Mouse (Mus musculus): Measurements from ENCODE around the gene Gm29776.

Gene Gm29776

GRCm38 (mm10) chr14:54698733-54699132 is at the start of gene Gm29776:
Gm29776 (minus strand) TSS chr14:54698833.
- no peak for DNase-seq (ENCODE audit: low read depth, low spot score)

DNA sequence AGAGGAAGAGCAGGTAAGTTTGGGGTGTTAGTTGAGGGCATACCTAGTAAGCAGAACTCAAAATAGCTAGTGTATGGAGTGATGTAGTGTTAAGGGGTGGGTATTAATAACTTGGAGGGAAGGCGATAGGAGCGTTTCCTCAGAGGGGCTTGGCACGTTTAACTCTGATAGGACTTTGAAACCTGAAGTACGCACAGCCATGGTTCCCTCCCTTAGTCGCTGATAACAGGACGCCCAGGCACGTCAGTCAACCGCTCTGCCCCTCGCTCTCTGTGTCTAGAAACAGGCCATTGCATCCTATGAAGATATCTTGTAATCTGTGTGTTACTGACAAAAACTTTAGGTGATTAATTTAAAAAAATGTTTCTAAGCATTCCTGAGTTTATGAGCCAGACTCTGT is 47.4 kb upstream of the Gm29776 start:
- DNase-seq (ENCODE audit: low read depth, low spot score): no peak

DNA sequence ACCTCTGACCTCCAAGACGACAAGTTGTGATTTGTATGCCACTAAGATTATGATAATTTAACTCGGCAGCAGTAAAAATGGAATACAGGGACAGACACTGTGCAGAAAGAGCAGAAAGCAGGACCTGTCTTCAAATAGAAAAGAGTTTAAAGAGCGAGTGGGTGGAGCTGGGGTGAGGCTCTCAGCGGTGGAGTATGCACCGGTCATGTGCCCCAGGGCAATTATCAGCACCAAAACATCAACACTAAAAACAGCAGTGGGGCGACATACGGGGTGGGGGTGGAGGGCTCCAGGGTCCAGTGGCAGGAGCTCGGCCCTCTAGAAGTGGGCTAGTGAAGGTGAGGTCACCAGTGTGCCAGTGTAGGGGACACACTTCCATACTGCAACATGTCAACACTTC is 45.8 kb upstream of the Gm29776 start:
- no peak for DNase-seq (ENCODE audit: low read depth, low spot score)

DNA sequence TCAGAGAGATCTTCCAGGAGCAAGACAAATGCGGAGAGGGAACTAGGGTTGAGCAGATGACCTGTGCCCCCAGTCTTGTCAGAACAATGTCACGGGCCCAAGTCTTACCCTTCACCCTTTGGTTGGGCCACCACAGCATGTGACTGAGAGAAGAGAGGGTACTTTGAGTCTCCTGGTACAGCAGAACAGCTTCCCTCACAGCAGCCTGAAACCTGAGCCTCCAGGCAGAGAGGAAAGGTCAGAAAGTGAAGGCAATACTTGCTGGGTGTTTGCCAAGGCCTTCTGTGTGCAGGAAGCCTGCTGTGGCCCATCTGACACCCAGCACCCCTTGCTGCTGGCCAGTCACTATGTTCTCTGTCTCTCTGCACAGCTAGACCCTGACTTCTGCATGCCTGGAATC is 43.7 kb upstream of the Gm29776 start:
- DNase-seq (ENCODE audit: low read depth, low spot score): no peak

DNA sequence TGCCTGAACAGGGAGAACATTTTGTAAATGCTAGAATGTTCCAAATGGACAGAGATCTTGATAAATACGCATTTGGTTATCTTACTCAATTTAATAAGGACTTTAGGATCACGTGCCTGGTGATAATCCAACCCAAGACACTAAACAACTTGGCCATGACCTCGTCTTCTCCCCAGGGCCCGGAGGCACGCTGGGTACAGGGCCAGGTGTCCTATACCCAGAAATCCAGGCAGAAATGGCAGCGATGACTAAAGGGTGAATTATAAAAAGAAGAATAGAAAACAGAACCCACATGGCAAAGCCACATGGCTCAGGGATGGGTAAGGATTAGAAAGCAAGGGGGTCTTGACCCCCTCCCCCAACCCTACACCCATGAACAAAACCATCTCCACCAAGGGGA is 43.1 kb upstream of the Gm29776 start:
- DNase-seq (ENCODE audit: low read depth, low spot score): no peak

DNA sequence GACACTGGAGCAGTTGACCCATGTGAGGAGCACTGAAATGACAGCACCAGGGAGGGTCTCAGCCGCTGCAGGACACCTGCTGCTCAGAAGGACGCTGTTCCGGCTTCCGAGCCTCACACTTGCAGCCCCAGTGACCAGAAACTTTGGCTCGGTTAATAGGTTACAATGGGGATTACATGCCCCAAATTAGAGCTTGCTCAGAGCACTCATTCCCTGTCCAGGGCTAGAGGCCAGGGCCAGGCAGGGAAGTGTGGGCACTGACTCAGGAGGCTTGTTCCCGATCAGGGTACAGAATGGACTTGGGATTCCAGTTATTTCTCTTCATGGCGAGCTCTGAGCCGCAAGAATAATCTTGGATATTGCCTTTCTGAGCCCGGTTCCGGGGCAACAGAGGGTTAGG is 39.0 kb upstream of the Gm29776 start:
- no peak for DNase-seq (ENCODE audit: low read depth, low spot score)

GRCm38 (mm10) chr14:54736555-54737552 is 38.2 kb upstream of the Gm29776 start:
- DNase-seq (ENCODE audit: low read depth, low spot score): no peak

DNA sequence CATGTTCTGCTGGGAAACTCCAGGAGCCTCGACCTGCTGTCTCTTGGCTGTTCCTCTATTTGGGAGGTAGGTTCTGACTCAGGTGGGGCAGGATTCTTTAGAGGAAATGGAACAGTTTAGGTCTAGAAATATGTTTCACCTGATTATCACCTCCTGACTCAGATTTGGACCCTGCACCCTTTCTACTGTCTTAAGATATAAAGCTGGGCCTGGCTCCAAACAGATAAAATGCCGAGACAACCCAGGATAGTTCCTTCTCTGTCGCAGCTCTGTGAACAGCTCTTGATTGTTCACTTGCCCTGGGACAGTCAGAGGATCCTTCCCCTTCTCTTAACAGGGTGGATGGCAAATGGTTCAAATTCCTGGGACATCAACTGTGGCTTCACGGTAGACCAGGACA is 36.6 kb upstream of the Gm29776 start:
- DNase-seq (ENCODE audit: low read depth, low spot score): no peak

GRCm38 (mm10) chr14:54734004-54734403 is 35.4 kb upstream of the Gm29776 start:
- no peak for DNase-seq (ENCODE audit: low read depth, low spot score)

DNA sequence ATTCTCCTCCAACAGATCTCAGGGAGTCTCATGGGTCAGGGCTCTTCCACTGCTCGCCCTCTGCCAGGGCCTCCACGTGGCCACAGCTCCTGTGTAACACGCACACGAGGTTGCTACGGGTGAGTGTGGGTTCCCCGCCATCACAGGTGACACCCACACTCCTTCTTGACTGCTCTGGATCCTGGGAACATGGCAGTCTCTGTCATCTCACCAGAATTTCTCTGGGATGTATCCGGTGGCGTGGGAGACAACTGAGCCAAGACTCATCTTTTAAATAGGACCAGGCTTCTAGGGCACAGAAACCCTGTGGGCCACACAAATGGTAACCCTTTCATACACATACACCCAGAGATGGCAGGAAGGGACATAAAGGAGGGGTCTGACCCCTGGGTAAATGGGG is 33.6 kb upstream of the Gm29776 start:
- no peak for DNase-seq (ENCODE audit: low read depth, low spot score)

DNA sequence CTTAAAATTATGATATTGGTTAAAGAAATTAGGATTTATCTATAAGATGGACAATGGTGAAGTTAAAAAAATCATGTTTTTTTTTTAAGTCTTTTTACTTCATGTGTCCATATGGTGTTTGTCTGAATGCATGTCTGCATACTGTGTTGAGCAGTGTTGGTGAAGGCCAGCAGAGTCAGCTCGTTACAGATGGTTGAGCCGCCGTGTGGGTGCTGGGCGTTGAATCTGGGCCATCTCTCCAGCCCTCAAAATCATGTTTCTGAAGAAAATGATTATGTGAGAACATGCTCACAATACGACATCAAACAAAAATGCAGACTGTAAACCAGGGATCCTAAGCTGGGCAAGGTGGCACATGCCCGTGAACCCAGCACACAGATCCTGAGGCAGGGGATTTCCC is 31.7 kb upstream of the Gm29776 start:
- no peak for DNase-seq (ENCODE audit: low read depth, low spot score)

GRCm38 (mm10) chr14:54728823-54729653 is 30.4 kb upstream of the Gm29776 start:
- no peak for DNase-seq (ENCODE audit: low read depth, low spot score)

- no peak for DNase-seq (ENCODE audit: low read depth, low spot score)
Measured at GRCm38 (mm10) chr14:54727565-54727964, 28.9 kb upstream of the Gm29776 start.

DNA sequence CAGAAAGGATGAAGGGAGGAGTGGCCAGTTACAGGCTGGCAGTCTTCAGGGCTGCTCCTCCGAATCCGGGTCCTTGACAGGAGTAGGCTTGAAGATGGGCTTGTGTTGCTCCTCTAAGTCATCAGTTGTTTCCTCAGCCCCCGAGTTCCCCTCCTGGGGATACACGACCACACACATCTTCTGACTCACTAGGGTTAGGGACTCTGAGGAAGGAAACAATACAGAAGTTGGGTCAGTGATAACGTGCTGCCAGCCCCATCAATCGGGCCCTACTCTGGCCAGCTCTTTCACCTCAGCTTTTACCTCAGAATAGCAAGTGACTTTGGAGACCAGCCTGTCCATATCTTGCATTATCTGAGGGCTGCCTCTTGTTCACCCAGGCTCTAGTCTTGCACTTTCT is 25.4 kb upstream of the Gm29776 start:
- no peak for DNase-seq (ENCODE audit: low read depth, low spot score)

- no peak for DNase-seq (ENCODE audit: low read depth, low spot score)
Measured at GRCm38 (mm10) chr14:54721711-54722110, 23.1 kb upstream of the Gm29776 start.

DNA sequence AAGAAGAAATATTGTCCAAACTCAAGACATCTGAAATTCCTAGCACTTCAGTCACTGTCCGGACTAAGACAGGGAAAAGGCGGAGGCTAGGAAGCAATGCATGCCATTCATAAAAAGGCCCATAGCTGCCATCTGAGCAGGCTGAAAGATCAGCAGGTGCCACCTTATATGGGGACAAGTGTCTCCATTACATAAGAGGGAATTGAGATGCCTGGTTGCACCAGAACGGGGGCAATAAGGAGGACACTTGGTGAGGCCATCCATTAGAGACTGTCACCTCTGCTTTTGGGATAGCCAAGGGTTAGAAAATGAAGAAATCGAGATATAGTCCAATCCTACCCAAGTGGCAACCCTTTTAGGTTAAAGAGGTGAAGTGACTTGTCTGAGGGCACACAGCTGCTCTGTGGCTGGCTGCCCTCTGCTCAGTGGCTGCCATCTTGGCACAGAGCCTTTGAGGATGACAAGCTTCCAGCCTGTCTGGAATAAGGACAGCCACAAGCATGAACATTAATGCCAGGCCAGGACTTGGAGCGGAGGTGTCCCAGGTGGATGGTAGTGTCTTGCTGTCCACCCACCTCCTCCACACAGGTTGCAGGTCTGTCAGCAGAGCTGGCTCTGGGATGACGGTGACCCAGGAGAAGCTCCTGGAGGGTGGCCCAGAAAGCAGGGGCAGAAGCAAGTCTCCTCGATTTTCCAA is 22.2 kb upstream of the Gm29776 start:
- no peak for DNase-seq (ENCODE audit: low read depth, low spot score)

DNA sequence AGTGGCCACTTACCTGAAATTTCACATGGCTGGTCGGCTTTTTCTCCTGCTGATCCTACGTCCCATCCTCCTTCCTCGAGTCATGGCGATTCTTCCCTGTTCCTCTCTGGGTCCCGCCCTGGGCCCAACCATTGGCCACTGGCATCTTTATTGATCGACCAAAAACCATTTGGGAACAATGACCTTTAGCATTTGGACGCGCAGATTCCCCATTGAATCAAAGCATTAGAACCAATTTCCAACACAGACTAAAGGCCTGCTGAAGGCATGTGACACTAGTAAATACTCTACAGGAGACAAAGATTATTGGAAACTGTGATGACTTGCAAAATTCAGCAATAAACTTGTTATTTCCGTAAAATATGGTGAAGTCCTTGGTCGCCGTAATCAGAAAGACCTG is 21.4 kb upstream of the Gm29776 start:
- DNase-seq (ENCODE audit: low read depth, low spot score): no peak

DNA sequence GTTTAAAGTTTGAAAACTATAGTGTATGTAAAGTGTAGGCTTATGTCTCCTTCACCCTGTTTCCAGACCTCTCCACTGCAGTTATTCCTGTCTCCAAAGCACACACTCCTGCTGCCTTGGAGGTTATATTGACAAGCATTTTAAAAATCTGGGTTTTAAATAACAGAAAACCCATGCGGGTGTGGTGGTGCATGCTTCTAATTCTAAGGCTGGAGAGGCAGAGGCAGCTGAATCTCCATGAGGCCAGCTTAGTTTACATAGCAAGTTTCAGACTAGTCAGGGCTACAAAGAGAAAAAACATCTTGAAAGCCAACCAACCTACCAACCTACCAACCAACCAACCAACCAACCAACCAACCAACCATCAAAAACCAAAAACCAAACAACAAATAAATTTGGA is 16.8 kb upstream of the Gm29776 start:
- DNase-seq (ENCODE audit: low read depth, low spot score): no peak

DNA sequence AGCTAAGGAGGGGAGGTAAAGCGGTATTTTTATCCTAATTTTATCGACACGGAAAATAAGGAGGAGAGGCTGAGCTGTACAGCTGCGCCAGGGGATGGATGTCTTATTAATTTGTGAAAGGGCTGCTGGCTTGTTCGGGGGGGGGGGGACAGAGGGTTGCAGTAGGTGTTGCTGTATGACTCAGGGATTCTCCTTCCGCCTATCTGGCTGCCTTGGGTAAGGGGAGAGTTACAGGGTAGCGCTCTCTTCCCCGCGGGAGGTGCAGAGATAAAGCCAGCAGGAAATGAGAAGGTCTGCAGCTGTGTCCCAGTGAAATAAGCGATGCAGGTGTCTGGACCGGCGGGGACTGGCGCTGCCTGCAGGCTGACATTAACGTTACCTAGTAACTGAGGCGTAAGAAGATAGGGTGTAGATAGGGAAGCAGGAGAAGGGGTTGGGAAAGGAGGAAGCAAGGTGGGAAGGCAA is 16.0 kb upstream of the Gm29776 start:
- DNase-seq (ENCODE audit: low read depth, low spot score): peak; percentile 81

- peak; percentile 94 for DNase-seq (ENCODE audit: low read depth, low spot score)
Measured at GRCm38 (mm10) chr14:54714121-54714520, 15.5 kb upstream of the Gm29776 start.

GRCm38 (mm10) chr14:54712861-54713260 is 14.2 kb upstream of the Gm29776 start:
- DNase-seq (ENCODE audit: low read depth, low spot score): peak; percentile 67

GRCm38 (mm10) chr14:54712074-54712473 is 13.4 kb upstream of the Gm29776 start, which contains the start of gene Cebpe:
Cebpe (minus strand) TSS chr14:54712174.
- no peak for DNase-seq (ENCODE audit: low read depth, low spot score)
